Mouse (Mus musculus) left cerebral cortex, postnatal 10 days (tissue): ENCODE measurements at regions not wholly inside any gene's neighbourhood (a gene's known extent, or its start where the extent isn't known, plus 50 kb on each side); places are given as distances from the start of the nearest gene placed in this dataset.
"Not testable (repeated sequence)": the region's sequence is repeated elsewhere in the genome, so short reads cannot be mapped to it uniquely, and the experiment has no call there.

Source experiments
- DNase-seq, 2 experiments: peaks; one replicate each; pipeline ENCODE4 v3.0.0; 2021 to 2022; ENCODE audit warnings: low spot score in 2 of 2, mixed read lengths in 1 of 2; ENCODE audit errors: extremely low spot score in 1 of 2
- intact Hi-C: fragments of 180-260 bp; cut with DNase I; formaldehyde crosslinking; loops from one replicate; pipeline ENCODE4 v1.15.1; 2025

DNA sequence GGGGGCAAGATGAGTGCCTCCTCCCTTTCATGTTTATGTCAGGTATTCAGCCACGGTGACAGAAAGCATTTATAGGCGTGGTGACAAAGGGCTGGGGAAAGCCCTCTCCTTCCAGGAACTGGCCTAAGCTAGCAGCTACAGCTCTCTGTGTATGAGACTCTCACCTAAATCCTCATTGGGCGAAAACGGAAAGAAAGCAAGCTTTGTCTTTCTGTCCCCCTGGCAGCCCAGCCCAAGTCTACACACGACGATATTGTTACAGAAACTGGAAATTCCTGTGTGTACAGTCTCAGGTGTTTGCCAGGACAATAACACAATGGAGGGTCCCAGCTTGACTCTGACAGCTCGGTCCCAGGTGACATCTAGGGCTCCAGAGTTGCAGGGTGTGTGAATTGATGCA is 60.0 kb downstream of the Dact2 start:
- no peak for DNase-seq
- intact Hi-C loops: loop anchor here (5.0 kb wide), 1 partner anchor 58 kb away; the partner anchor contains the start of gene Dact2

DNA sequence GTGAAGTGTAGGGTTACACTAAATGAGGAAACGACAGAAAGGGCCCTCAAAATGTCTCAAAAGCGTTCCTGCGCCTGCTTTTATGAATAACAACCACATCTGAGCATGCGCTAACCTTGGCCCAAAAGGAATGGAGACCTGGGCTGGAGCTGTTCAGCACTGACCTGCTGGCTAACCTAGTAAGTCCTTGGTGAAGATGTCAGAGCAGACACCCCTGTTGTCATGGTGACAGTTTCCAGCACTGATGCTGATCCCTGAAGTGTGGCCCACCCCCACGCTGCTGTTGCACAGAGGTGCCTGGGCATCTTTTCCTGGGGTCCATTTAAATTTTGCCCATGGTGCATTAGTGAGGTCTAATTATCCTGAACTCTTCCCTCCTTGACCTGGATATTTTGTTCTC is 62.4 kb downstream of the Dact2 start:
- no peak for DNase-seq
- intact Hi-C loops: loop anchor here (5.0 kb wide), 1 partner anchor 61 kb away; the partner anchor contains the start of gene Dact2

DNA sequence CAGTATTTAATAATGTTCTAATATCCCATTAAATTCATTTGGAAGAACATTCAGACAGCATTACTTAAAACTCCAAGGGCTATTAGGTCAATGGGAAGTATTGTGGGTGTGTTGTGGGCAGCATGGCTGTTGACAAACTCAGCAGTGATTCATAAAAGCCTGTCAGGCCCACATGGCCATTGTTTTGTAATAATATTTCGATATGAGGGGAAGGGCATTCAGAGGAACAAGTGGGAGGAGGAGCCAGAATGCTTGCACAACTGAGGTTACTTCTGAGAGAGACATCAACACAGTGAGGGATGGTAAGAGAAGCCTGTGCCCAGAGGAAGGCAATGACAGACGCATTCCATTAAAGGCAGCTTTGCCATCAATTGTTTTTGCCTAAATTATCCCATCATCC is 63.8 kb downstream of the Dact2 start:
- no peak for DNase-seq

DNA sequence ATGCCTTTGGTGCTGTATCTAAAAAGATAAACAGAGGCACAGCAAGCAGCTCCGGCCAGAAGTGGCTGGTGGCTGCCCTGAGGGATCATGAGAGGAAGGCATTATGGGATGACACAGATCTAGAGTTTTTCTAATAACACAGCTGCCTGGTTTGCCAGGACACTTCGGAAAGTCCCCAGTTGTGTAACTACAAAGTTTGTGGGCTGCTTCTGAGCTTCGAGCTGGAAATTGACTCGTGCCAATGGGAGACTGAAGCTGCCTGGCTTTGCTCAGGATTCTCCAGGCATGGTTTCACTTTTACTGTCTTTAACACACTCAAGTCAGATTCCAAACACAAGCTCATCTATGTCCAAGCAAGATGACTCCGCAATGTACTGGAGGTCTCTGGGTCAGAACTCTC is 65.2 kb downstream of the Dact2 start:
- intact Hi-C loops: no loop called here

More for the DNA sequence above, 63.8 kb downstream of the Dact2 start:
- intact Hi-C loops: loop anchor here (5.0 kb wide), 1 partner anchor 62 kb away; the partner anchor contains the start of gene Dact2

DNA sequence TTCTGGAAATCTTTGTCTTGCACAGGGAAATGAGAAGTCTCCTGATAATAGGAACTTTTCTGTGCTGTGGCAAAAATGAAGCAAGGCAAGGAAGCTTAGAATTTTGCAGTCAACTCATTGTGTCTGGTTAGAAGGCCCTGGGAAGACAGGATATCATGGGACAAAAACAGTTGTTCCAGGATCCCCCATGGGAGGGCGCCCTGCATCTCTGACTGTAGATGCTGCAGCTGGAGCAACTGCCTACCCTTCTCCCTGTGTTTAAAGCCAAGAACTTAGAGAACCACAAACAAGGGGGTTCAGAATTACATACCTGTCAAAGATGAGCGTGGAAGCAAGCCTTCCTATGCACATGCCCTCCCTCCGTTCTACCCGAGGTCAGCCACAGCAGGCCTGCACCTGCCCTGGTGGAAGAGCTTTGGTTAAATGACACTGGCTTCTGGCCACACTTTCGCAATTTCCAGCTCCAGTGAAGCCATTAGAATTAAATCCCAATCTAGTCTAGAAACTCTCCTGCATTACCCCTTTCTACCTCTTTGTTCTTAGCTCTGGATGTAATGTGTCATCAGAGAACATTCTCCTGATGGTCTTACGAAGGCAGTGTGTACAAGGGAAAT is 67.3 kb downstream of the Dact2 start:
- intact Hi-C loops: no loop called here
- DNase-seq: peak; percentile 28 to 60

More for the DNA sequence above, 65.2 kb downstream of the Dact2 start:
- no peak for DNase-seq

DNA sequence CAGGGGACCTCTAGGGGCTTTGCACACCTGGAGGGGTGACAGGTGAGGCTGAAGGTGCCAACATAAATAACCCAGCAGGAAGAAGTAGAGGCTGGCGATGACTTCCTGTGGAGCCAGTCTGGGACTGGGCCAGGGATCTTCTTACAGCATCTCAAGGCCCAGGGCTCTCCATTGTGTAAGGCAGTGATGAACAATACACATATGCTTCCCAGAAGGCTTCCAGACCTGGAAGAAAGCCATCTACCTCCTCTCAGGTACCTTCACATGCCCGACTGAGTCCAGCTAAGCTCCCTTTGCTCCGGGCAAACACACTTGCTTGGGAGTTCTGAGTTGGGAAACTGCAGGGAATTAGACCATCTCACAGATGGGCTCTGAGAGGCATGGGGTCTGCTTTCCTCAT is 69.5 kb downstream of the Dact2 start:
- intact Hi-C loops: no loop called here

DNA sequence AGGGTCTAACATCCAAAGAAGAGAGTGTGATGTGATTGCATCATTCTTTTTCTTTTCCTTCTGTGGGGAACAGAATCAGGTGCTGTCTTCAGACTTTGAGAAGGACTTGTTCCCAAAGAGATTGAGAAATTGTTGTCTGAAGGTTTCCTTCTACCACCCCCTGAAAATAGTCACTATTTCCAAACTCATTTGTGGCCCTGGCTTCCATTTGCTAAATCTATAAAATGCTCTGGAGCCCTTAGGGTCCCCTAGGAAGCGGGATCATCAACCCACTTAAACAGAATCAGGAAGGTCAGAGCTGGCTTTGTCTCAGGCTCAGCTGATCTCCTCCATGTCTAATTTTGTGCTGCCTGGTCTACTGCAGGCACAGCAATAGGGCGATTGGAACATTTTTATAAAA is 70.1 kb downstream of the Dact2 start:
- DNase-seq: no peak
- intact Hi-C loops: no loop called here

More for the DNA sequence above, 69.5 kb downstream of the Dact2 start:
- DNase-seq: no peak

DNA sequence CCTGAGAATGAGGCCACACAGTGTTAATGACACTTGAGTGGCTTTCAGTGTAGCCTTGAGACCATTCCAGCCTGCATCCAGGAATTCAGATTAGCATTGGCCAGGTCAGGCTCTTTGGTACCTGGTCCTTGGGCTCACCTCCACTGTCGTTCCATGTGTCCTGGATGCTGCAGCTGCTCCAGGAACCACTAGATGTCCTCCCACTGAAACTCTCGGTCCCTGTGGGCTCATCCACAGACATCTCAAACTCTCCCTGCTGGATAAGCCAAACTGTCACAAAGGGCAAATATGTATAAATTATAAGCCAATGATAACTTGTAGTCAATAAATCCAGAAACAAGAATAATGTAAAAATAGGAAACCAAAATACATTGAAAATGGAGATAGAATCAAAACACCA is 67.7 kb upstream of the Gm7358 start:
- DNase-seq, intact Hi-C loops: not testable (repeated sequence)

DNA sequence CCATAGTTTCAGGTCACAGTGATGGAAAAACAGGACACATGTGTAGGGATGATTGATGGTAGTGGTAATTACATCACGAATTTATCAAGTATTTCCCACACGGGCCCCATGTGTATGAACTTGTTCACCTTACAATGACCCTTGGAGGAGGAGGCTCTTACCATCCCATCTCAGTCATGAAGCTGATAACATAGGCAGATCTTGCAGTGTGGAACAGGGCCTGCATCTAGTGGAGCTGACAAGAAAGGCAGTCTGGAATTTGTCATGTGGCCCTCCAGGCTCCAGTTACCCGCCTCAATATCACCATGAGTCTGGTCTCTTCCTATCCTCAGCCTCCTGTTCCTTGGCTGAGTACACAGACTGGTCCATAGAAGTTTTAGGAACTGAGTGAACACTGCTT is 59.5 kb upstream of the Gm7358 start:
- intact Hi-C loops: no loop called here
- DNase-seq: no peak

DNA sequence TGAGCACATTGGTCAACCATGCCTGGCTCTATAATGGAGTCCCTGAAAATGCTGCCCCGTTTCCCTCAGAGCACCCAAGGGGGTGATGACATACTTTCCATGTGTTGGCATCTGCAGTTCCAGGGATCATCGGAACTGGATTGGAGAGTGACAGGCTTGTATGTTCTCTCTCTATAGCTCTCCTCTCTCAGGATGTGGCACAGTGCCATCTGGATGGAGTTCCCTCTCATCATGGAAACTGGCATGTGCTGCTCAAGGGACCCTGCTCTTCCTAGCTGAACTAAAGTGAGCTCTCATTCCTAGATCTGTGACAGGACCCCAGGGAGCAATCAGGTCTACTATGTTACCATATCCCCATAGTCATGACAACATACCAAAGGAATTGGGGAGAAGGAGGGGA is 56.9 kb upstream of the Gm7358 start:
- intact Hi-C loops: no loop called here

DNA sequence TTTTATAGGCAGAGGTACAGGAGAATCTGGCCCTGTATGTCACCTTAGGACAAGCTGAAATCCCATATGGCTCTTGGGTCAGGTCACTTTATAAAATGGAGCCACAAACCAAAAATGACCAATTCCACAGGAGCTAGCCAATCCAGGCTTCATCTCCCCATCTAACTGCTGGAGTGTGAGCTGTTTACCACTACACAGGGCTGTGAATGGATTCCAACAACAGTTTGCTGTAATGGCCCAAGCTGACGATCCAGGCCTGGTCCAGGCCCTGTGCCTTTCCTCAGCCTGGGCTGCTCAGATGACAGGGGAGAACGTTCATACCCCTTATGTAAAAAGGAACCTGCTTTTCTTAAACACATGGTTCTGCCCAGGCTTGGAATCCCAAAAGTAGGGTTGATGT is 55.5 kb upstream of the Gm7358 start:
- intact Hi-C loops: loop anchor here (5.0 kb wide), 1 partner anchor 402 kb away; no protein-coding TSS in a partner anchor

More for the DNA sequence above, 56.9 kb upstream of the Gm7358 start:
- no peak for DNase-seq

DNA sequence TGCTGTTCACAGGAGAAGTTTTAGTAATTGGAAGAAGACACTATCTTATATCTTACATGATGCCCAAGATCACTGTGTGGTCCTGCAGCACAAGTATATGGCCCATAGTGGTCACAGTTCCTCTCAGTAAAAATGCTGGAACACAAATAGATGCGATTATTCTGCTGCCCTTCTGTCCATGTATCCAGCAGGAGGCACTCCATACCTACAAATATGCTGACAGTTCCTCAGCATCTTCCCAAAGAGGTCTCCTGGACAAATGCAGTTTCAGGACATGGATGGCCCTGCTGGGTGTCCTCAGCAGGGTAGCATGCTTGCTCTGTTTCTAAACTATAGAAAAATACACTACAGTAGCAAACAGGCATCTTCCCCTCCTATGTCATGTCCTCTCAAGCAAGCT is 52.4 kb upstream of the Gm7358 start:
- peak in 1 of 2 experiments; percentile 31 for DNase-seq
- intact Hi-C loops: loop anchor here (5.0 kb wide), 1 partner anchor 406 kb away; no protein-coding TSS in a partner anchor

More for the DNA sequence above, 55.5 kb upstream of the Gm7358 start:
- no peak for DNase-seq
